Mouse (Mus musculus) embryonic facial prominence, embryonic 13.5 days (tissue): ENCODE results near the gene Sbf1. TPM values are rescaled to one million over a fixed set of nuclear protein-coding genes. Genes with fewer than 3 reads are reported as not detected.

Source experiments
- ATAC-seq: fragments of 200-750 bp; cut with Nextera tagmentation; 2 replicates; pipeline ENCODE4 v1.8.0; 2017; ENCODE audit warnings: low read depth; ENCODE audit not compliant: insufficient number of reproducible peaks, insufficient read depth, low FRiP score, low TSS enrichment
- H3K27ac ChIP-seq: fragments of 300-500 bp; sonication (generic); 2 replicates; pipeline ENCODE4 v1.5.1; 2015; ENCODE audit warnings: moderate library complexity, mild to moderate bottlenecking, inconsistent platforms
- H3K27me3 ChIP-seq: fragments of 300-500 bp; sonication (generic); 2 replicates; pipeline ENCODE4 v1.6.1; 2015; ENCODE audit warnings: mild to moderate bottlenecking, inconsistent platforms
- H3K36me3 ChIP-seq: fragments of 300-500 bp; sonication (generic); 2 replicates; pipeline ENCODE4 v1.6.1; 2015; ENCODE audit warnings: mild to moderate bottlenecking, inconsistent platforms
- H3K4me1 ChIP-seq: fragments of 300-500 bp; sonication (generic); 2 replicates; pipeline ENCODE4 v1.6.1; 2015; ENCODE audit warnings: inconsistent platforms
- H3K4me2 ChIP-seq: fragments of 300-500 bp; sonication (generic); 2 replicates; pipeline ENCODE4 v1.6.1; 2015; ENCODE audit warnings: moderate library complexity, mild to moderate bottlenecking, inconsistent platforms
- H3K4me3 ChIP-seq: fragments of 300-500 bp; sonication (generic); 2 replicates; pipeline ENCODE4 v1.5.1; 2015; ENCODE audit warnings: mild to moderate bottlenecking, inconsistent platforms
- H3K9ac ChIP-seq: fragments of 300-500 bp; sonication (generic); 2 replicates; pipeline ENCODE4 v1.6.1; 2015; ENCODE audit warnings: mild to moderate bottlenecking, inconsistent platforms
- H3K9me3 ChIP-seq: fragments of 300-500 bp; sonication (generic); 2 replicates; pipeline ENCODE4 v1.6.1; 2016; ENCODE audit warnings: inconsistent platforms
- WGBS: fragments of 180-500 bp; shearing (Covaris S2); methylation state at CpG from one replicate; pipeline ENCODE4 v1.1.7; 2015; ENCODE audit warnings: mixed read lengths; 5-methylcytosine and 5-hydroxymethylcytosine counted together
- polyA plus RNA-seq: library from polyadenylated mRNA; unstranded; fragments of >200 nt; fragmentation: Nextera tagmentation; extraction: Ambion mirVana; gene quantifications from 2 replicates; pipeline ENCODE4 v1.2.1, GENCODE M21; 2015

Sbf1 gene
- polyA plus RNA-seq: 57.4 and 57.8 TPM in 2 replicates

GRCm38 (mm10) chr15:89315190-89315731, at the start of gene Sbf1:
TSS of gene Sbf1 (minus strand) at chr15:89315311.
- peak within 1 kb of the TSS; percentile 94 for H3K9ac ChIP-seq
- no peaks in the 10 kb centered on the region for H3K36me3 ChIP-seq
- peak within 1 kb of the TSS; percentile 40; the same call in 1 of the 2 replicates for H3K27ac ChIP-seq
- ATAC-seq: peak; percentile 99
- peaks cover 32% of the 10 kb centered on the region for H3K4me1 ChIP-seq
- under 1% methylated on average over 37 of the region's 37 CpGs for WGBS
- peak within 1 kb of the TSS; percentile 92 for H3K4me2 ChIP-seq
- no peaks in the 10 kb centered on the region for H3K9me3 ChIP-seq
- peak within 1 kb of the TSS; percentile 92 for H3K4me3 ChIP-seq
- H3K27me3 ChIP-seq: no peaks in the 10 kb centered on the region

- peaks cover 7% of the 10 kb centered on the region for H3K4me1 ChIP-seq
- H3K9me3 ChIP-seq: no peaks in the 10 kb centered on the region
- H3K4me2 ChIP-seq: no peak overlapping the region
- H3K9ac ChIP-seq: no peak overlapping the region
- H3K4me3 ChIP-seq: no peak overlapping the region
- 90% methylated on average over 7 of the region's 7 CpGs for WGBS
- H3K27me3 ChIP-seq: no peaks in the 10 kb centered on the region
- no peak for ATAC-seq
- H3K36me3 ChIP-seq: peaks cover 85% of the 10 kb centered on the region
- H3K27ac ChIP-seq: no peak overlapping the region
These were observed 47.9 kb upstream of the Sbf1 start for GRCm38 (mm10) chr15:89363051-89363450.

- Histone ChIP-seq H3K4me1 (peaks cover 31% of the 10 kb centered on the region), H3K4me2 (no peak overlapping the region), H3K9ac (no peak overlapping the region), H3K9me3 (no peaks in the 10 kb centered on the region), H3K36me3 (peaks cover 46% of the 10 kb centered on the region), H3K27me3 (no peaks in the 10 kb centered on the region), H3K4me3 (no peak overlapping the region), H3K27ac (no peak overlapping the region)
- WGBS: 86% methylated on average over 3 of the region's 3 CpGs
- no peak for ATAC-seq
These were observed 43.7 kb upstream of the Sbf1 start for GRCm38 (mm10) chr15:89358784-89359183.

GRCm38 (mm10) chr15:89356372-89356771, 41.3 kb upstream of the Sbf1 start:
- under 1% methylated on average over 15 of the region's 15 CpGs for WGBS
- H3K4me1 ChIP-seq: peaks cover 33% of the 10 kb centered on the region

GRCm38 (mm10) chr15:89355241-89356187, 40.4 kb upstream of the Sbf1 start, which contains the start of the genes Lmf2 and Ncaph2:
TSS of gene Lmf2 (minus strand) at chr15:89355659.
TSS of gene Ncaph2 (plus strand) at chr15:89355719.
- peak within 1 kb of the TSS; percentile 93 for H3K9ac ChIP-seq
- ATAC-seq: peak; percentile 73
- H3K4me2 ChIP-seq: peak within 1 kb of the TSS; percentile 88
- H3K4me3 ChIP-seq: peak within 1 kb of the TSS; percentile 82
- H3K27me3 ChIP-seq: no peaks in the 10 kb centered on the region
- no peaks in the 10 kb centered on the region for H3K9me3 ChIP-seq
- WGBS: under 1% methylated on average over 64 of the region's 64 CpGs
- H3K27ac ChIP-seq: peak within 1 kb of the TSS; percentile 94
- peaks cover 33% of the 10 kb centered on the region for H3K4me1 ChIP-seq
- peaks cover 46% of the 10 kb centered on the region for H3K36me3 ChIP-seq

More at GRCm38 (mm10) chr15:89356372-89356771, 41.3 kb upstream of the Sbf1 start:
- peak overlapping the region; percentile 62 for H3K4me2 ChIP-seq
- H3K4me3 ChIP-seq: peak overlapping the region; percentile 82
- peaks cover 46% of the 10 kb centered on the region for H3K36me3 ChIP-seq
- H3K27ac ChIP-seq: peak overlapping the region; percentile 94
- H3K27me3 ChIP-seq: no peaks in the 10 kb centered on the region
- ATAC-seq: peak; percentile 68
- no peaks in the 10 kb centered on the region for H3K9me3 ChIP-seq
- H3K9ac ChIP-seq: peak overlapping the region; percentile 93

- Histone ChIP-seq H3K4me1 (peaks cover 33% of the 10 kb centered on the region), H3K9ac (peak overlapping the region; percentile 93), H3K4me2 (peak overlapping the region; percentile 88), H3K27me3 (no peaks in the 10 kb centered on the region), H3K9me3 (no peaks in the 10 kb centered on the region), H3K36me3 (peaks cover 47% of the 10 kb centered on the region), H3K27ac (peak overlapping the region; percentile 94; the same call in 1 of the 2 replicates), H3K4me3 (peak overlapping the region; percentile 82)
- ATAC-seq: no peak
- 69% methylated on average over 7 of the region's 7 CpGs for WGBS
These were observed 39.3 kb upstream of the Sbf1 start for GRCm38 (mm10) chr15:89354455-89354854.

GRCm38 (mm10) chr15:89353837-89354236, 38.7 kb upstream of the Sbf1 start:
- Histone ChIP-seq H3K4me2 (peak overlapping the region; percentile 88), H3K27ac (no peak overlapping the region), H3K36me3 (peaks cover 47% of the 10 kb centered on the region), H3K27me3 (no peaks in the 10 kb centered on the region), H3K4me1 (peaks cover 31% of the 10 kb centered on the region), H3K9me3 (no peaks in the 10 kb centered on the region), H3K4me3 (no peak overlapping the region), H3K9ac (peak overlapping the region; percentile 93)
- ATAC-seq: no peak
- 94% methylated on average over 16 of the region's 16 CpGs for WGBS

GRCm38 (mm10) chr15:89352795-89353194, 37.7 kb upstream of the Sbf1 start:
- H3K36me3 ChIP-seq: peaks cover 44% of the 10 kb centered on the region
- 94% methylated on average over 12 of the region's 12 CpGs for WGBS
- H3K4me1 ChIP-seq: peaks cover 24% of the 10 kb centered on the region

GRCm38 (mm10) chr15:89352054-89352453, 36.9 kb upstream of the Sbf1 start:
- 90% methylated on average over 14 of the region's 14 CpGs for WGBS
- no peaks in the 10 kb centered on the region for H3K9me3 ChIP-seq
- peaks cover 44% of the 10 kb centered on the region for H3K36me3 ChIP-seq
- no peak overlapping the region for H3K4me2 ChIP-seq
- ATAC-seq: no peak
- no peak overlapping the region for H3K27ac ChIP-seq
- H3K4me1 ChIP-seq: peaks cover 17% of the 10 kb centered on the region
- H3K4me3 ChIP-seq: no peak overlapping the region
- H3K9ac ChIP-seq: no peak overlapping the region
- H3K27me3 ChIP-seq: no peaks in the 10 kb centered on the region

More at GRCm38 (mm10) chr15:89352795-89353194, 37.7 kb upstream of the Sbf1 start:
- Histone ChIP-seq H3K4me2 (no peak overlapping the region), H3K4me3 (no peak overlapping the region), H3K9ac (no peak overlapping the region), H3K27ac (no peak overlapping the region), H3K27me3 (no peaks in the 10 kb centered on the region), H3K9me3 (no peaks in the 10 kb centered on the region)
- no peak for ATAC-seq

GRCm38 (mm10) chr15:89351302-89351701, 36.2 kb upstream of the Sbf1 start:
- Histone ChIP-seq H3K9ac (no peak overlapping the region), H3K4me2 (no peak overlapping the region), H3K4me3 (no peak overlapping the region), H3K27me3 (no peaks in the 10 kb centered on the region), H3K36me3 (peaks cover 44% of the 10 kb centered on the region), H3K4me1 (peaks cover 14% of the 10 kb centered on the region), H3K9me3 (no peaks in the 10 kb centered on the region), H3K27ac (no peak overlapping the region)
- WGBS: 90% methylated on average over 15 of the region's 15 CpGs
- ATAC-seq: no peak

- Histone ChIP-seq H3K4me3 (no peak overlapping the region), H3K4me2 (no peak overlapping the region), H3K4me1 (peaks cover 14% of the 10 kb centered on the region), H3K9ac (no peak overlapping the region), H3K36me3 (peaks cover 44% of the 10 kb centered on the region), H3K27ac (no peak overlapping the region), H3K27me3 (no peaks in the 10 kb centered on the region), H3K9me3 (no peaks in the 10 kb centered on the region)
- ATAC-seq: no peak
- WGBS: 87% methylated on average over 5 of the region's 5 CpGs
These were observed 35.3 kb upstream of the Sbf1 start for GRCm38 (mm10) chr15:89350447-89350846.
